Mouse (Mus musculus): ENCODE data around the gene Ppp2r3a.

Ppp2r3a gene

GRCm38 (mm10) chr9:101251644-101252337 is at the start of gene Ppp2r3a:
Ppp2r3a (minus strand) TSS chr9:101251795.
- peak; percentile 93 for DNase-seq (ENCODE audit: low read depth, low spot score)

GRCm38 (mm10) chr9:101300441-101300935 is 48.9 kb upstream of the Ppp2r3a start:
- DNase-seq (ENCODE audit: low read depth, low spot score): no peak

GRCm38 (mm10) chr9:101291676-101292660 is 40.4 kb upstream of the Ppp2r3a start:
- peak; percentile 11 for DNase-seq (ENCODE audit: low read depth, low spot score)

GRCm38 (mm10) chr9:101290876-101291275 is 39.3 kb upstream of the Ppp2r3a start:
- DNase-seq (ENCODE audit: low read depth, low spot score): no peak

GRCm38 (mm10) chr9:101289750-101290149 is 38.2 kb upstream of the Ppp2r3a start:
- DNase-seq (ENCODE audit: low read depth, low spot score): no peak

GRCm38 (mm10) chr9:101288901-101289647 is 37.5 kb upstream of the Ppp2r3a start:
- DNase-seq (ENCODE audit: low read depth, low spot score): no peak

- DNase-seq (ENCODE audit: low read depth, low spot score): no peak
Observed at GRCm38 (mm10) chr9:101286766-101287165, 35.2 kb upstream of the Ppp2r3a start.

- DNase-seq (ENCODE audit: low read depth, low spot score): no peak
Observed at GRCm38 (mm10) chr9:101284049-101284448, 32.5 kb upstream of the Ppp2r3a start.

GRCm38 (mm10) chr9:101282651-101283050 is 31.1 kb upstream of the Ppp2r3a start:
- no peak for DNase-seq (ENCODE audit: low read depth, low spot score)

- DNase-seq (ENCODE audit: low read depth, low spot score): no peak
Observed at GRCm38 (mm10) chr9:101281906-101282305, 30.3 kb upstream of the Ppp2r3a start.

GRCm38 (mm10) chr9:101281326-101281725 is 29.7 kb upstream of the Ppp2r3a start:
- DNase-seq (ENCODE audit: low read depth, low spot score): no peak

GRCm38 (mm10) chr9:101280867-101281266 is 29.3 kb upstream of the Ppp2r3a start:
- DNase-seq (ENCODE audit: low read depth, low spot score): no peak

GRCm38 (mm10) chr9:101280211-101280610 is 28.6 kb upstream of the Ppp2r3a start:
- no peak for DNase-seq (ENCODE audit: low read depth, low spot score)

- no peak for DNase-seq (ENCODE audit: low read depth, low spot score)
Observed at GRCm38 (mm10) chr9:101272715-101273114, 21.1 kb upstream of the Ppp2r3a start.

GRCm38 (mm10) chr9:101270020-101270419 is 18.4 kb upstream of the Ppp2r3a start:
- no peak for DNase-seq (ENCODE audit: low read depth, low spot score)

- DNase-seq (ENCODE audit: low read depth, low spot score): no peak
Observed at GRCm38 (mm10) chr9:101266043-101266442, 14.4 kb upstream of the Ppp2r3a start.

GRCm38 (mm10) chr9:101265546-101265945 is 14.0 kb upstream of the Ppp2r3a start:
- peak; percentile 14 for DNase-seq (ENCODE audit: low read depth, low spot score)

GRCm38 (mm10) chr9:101262815-101263214 is 11.2 kb upstream of the Ppp2r3a start:
- DNase-seq (ENCODE audit: low read depth, low spot score): no peak

GRCm38 (mm10) chr9:101261989-101262571 is 10.5 kb upstream of the Ppp2r3a start:
- no peak for DNase-seq (ENCODE audit: low read depth, low spot score)

- no peak for DNase-seq (ENCODE audit: low read depth, low spot score)
Observed at GRCm38 (mm10) chr9:101261443-101261842, 9.8 kb upstream of the Ppp2r3a start.

GRCm38 (mm10) chr9:101253136-101253535 is 1.5 kb upstream of the Ppp2r3a start:
- no peak for DNase-seq (ENCODE audit: low read depth, low spot score)

Measured in mesoderm, embryonic 11.5 days (tissue).